11 mouse cellular contexts compared by ENCODE assay signal in the genomic region with DNA sequence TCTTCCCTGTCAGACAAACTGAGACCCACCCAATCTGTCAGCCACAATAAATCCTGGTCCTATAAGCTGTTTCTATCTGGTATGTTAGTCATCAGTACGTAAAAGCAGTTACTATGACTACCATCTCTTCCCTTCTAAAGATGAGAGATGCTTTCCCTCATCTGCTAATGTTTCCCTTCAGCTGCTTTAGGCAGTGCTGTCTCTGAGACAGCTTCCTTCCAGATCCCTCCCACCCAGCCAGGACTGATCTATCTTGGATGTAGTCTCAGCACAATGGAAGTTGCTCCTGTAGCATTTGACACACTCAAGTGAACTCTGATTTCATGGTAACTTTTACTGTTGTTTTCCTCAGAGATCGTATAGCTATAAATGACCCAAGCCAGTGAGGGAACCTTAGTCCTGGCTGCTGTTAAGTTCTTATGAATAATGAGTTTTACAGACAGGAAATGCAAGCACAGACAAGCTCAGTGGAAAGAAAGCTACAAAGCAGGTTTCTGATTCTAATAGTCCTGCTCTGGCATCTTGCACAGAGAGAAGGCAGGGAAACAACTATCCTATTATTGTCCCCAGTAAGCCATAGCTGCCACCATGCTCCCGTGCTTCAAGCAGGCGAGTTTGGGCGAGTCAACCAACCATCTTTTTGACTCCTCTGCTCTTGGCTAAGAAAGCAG.
DNase-seq lines count a peak whose midpoint lies in the region; ATAC-seq and TF ChIP-seq lines count a peak whose summit lies in the region.
"Had no signal": no experiment of that assay in that cellular context is flagged by ENCODE, and none has a peak within 500 bp of the region (broad histone marks: within the 10 kb centered on the region; RNA-seq: fewer than 3 reads in every experiment).

No protein-coding gene starts in this region.

- WGBS in hindbrain, embryonic 16.5 days: 72% methylated on average over 5 of the region's 5 CpGs
- 72% methylated on average over 5 of the region's 5 CpGs for WGBS in hindbrain, embryonic 13.5 days
- 61% methylated on average over 5 of the region's 5 CpGs for WGBS in intestine, postnatal 0 days
- WGBS in midbrain, embryonic 15.5 days: 81% methylated on average over 5 of the region's 5 CpGs

- no peak for TF ChIP-seq CTCF in intestine, postnatal 0 days (IDR thresholded peaks at IDR 0.05; ENCODE audit: low read depth)

- H3K9ac ChIP-seq in hindbrain, embryonic 16.5 days (ENCODE audit: low read depth, low read length): no peak overlapping the region
- no peak overlapping the region for H3K9ac ChIP-seq in hindbrain, embryonic 13.5 days
- no peak overlapping the region for H3K9ac ChIP-seq in intestine, postnatal 0 days (ENCODE audit: low read depth, low read length)
- no peak overlapping the region for H3K9ac ChIP-seq in midbrain, embryonic 15.5 days

- H3K27ac ChIP-seq in hindbrain, embryonic 16.5 days (ENCODE audit: low read depth, low read length): no peak overlapping the region
- H3K27ac ChIP-seq in hindbrain, embryonic 13.5 days: no peak overlapping the region
- H3K27ac ChIP-seq in intestine, postnatal 0 days (ENCODE audit: low read depth, low read length): no peak overlapping the region
- H3K27ac ChIP-seq in midbrain, embryonic 15.5 days: no peak overlapping the region
- H3K27ac ChIP-seq: forebrain, embryonic 10.5 days had no signal

- no peak overlapping the region for H3K4me3 ChIP-seq in hindbrain, embryonic 16.5 days (ENCODE audit: low read length)
- H3K4me3 ChIP-seq in hindbrain, embryonic 13.5 days: no peak overlapping the region
- H3K4me3 ChIP-seq in intestine, postnatal 0 days (ENCODE audit: low read depth, low read length): no peak overlapping the region
- H3K4me3 ChIP-seq in midbrain, embryonic 15.5 days: no peak overlapping the region
- H3K4me3 ChIP-seq: forebrain, embryonic 10.5 days had no signal

- no peaks in the 10 kb centered on the region; the same call in 1 of the 2 replicates for H3K4me1 ChIP-seq in hindbrain, embryonic 16.5 days (ENCODE audit: control insufficient read depth, insufficient read depth, low read depth, low read length)
- H3K4me1 ChIP-seq in hindbrain, embryonic 13.5 days (replicated peaks): no peaks in the 10 kb centered on the region
- H3K4me1 ChIP-seq in intestine, postnatal 0 days (replicated peaks; ENCODE audit: control insufficient read depth, insufficient read depth, low read length): 0 out of 2 replicates have a peak, but pooled peaks cover 5% of the 10 kb centered on the region
- no peaks in the 10 kb centered on the region for H3K4me1 ChIP-seq in midbrain, embryonic 15.5 days
- H3K4me1 ChIP-seq: forebrain, embryonic 10.5 days had no signal

- ATAC-seq in hindbrain, embryonic 16.5 days: 0 out of 2 replicates have a peak, but pooled peaks have one; percentile 50
- ATAC-seq in hindbrain, embryonic 13.5 days (ENCODE audit: low FRiP score): no peak
- 0 out of 2 replicates have a peak, but pooled peaks have one; percentile 25 for ATAC-seq in intestine, postnatal 0 days
- no peak for ATAC-seq in midbrain, embryonic 15.5 days (replicated peaks)

- no peak overlapping the region for H3K4me2 ChIP-seq in hindbrain, embryonic 16.5 days (ENCODE audit: low read length)
- no peak overlapping the region for H3K4me2 ChIP-seq in hindbrain, embryonic 13.5 days
- no peak overlapping the region for H3K4me2 ChIP-seq in intestine, postnatal 0 days (replicated peaks; ENCODE audit: low read depth)
- no peak overlapping the region for H3K4me2 ChIP-seq in midbrain, embryonic 15.5 days

- no peaks in the 10 kb centered on the region for H3K27me3 ChIP-seq in hindbrain, embryonic 16.5 days (replicated peaks; ENCODE audit: control insufficient read depth, insufficient read depth, low read length)
- no peaks in the 10 kb centered on the region for H3K27me3 ChIP-seq in hindbrain, embryonic 13.5 days
- H3K27me3 ChIP-seq in intestine, postnatal 0 days (replicated peaks; ENCODE audit: control insufficient read depth, insufficient read depth, low read length): no peaks in the 10 kb centered on the region
- H3K27me3 ChIP-seq in midbrain, embryonic 15.5 days (replicated peaks): no peaks in the 10 kb centered on the region

- no peaks in the 10 kb centered on the region for H3K36me3 ChIP-seq in hindbrain, embryonic 16.5 days (ENCODE audit: control insufficient read depth, insufficient read depth, low read length)
- no peaks in the 10 kb centered on the region for H3K36me3 ChIP-seq in hindbrain, embryonic 13.5 days
- H3K36me3 ChIP-seq in intestine, postnatal 0 days (ENCODE audit: control insufficient read depth, insufficient read depth): peaks cover 3% of the 10 kb centered on the region
- no peaks in the 10 kb centered on the region for H3K36me3 ChIP-seq in midbrain, embryonic 15.5 days (replicated peaks)
- H3K36me3 ChIP-seq: forebrain, embryonic 10.5 days had no signal

- H3K9me3 ChIP-seq in hindbrain, embryonic 16.5 days (ENCODE audit: control insufficient read depth, low read length): no peaks in the 10 kb centered on the region
- H3K9me3 ChIP-seq in hindbrain, embryonic 13.5 days: no peaks in the 10 kb centered on the region
- H3K9me3 ChIP-seq in intestine, postnatal 0 days (ENCODE audit: control insufficient read depth): no peaks in the 10 kb centered on the region
- H3K9me3 ChIP-seq in midbrain, embryonic 15.5 days: no peaks in the 10 kb centered on the region
- H3K9me3 ChIP-seq: forebrain, embryonic 10.5 days had no signal

- intact Hi-C loops in gastrocnemius, postnatal 14 days (cut with DNase I; ENCODE audit: low total_unique reads): no loop called here

- DNase-seq in right cerebral cortex, adult 18-20 months: peak; percentile 6
- no peak for DNase-seq in right cerebral cortex, postnatal 36 days (ENCODE audit: low spot score in 2 of 2)
- no peak for DNase-seq in gastrocnemius, postnatal 14 days
- DNase-seq: cerebellum, adult 9-10 months; liver; lung, postnatal 14 days had no signal

Comparison
In these comparisons a context has a peak if more than half of its experiments do, and no peak if none do; other contexts are left out.
1. ATAC-seq: peak in hindbrain, embryonic 16.5 days (single experiment) and intestine, postnatal 0 days (single experiment); none in hindbrain, embryonic 13.5 days (single experiment) and midbrain, embryonic 15.5 days (single experiment).